Mouse (Mus musculus) lung, adult 2 months (tissue): ENCODE results near the gene Saysd1.

ENCODE experiments used
- CTCF ChIP-seq: fragments of 200-500 bp; IDR thresholded peaks from 2 replicates; pipeline ENCODE4 v1.5.1; 2011; ENCODE audit warnings: mild to moderate bottlenecking, low read length, control low read depth; ENCODE audit not compliant: insufficient read depth
- POLR2A ChIP-seq: fragments of 200-500 bp; IDR thresholded peaks from 2 replicates; pipeline ENCODE4 v1.6.1; 2011; ENCODE audit warnings: low read depth, mild to moderate bottlenecking, control low read depth, low read length, borderline replicate concordance; ENCODE audit errors: extremely low read depth

DNA sequence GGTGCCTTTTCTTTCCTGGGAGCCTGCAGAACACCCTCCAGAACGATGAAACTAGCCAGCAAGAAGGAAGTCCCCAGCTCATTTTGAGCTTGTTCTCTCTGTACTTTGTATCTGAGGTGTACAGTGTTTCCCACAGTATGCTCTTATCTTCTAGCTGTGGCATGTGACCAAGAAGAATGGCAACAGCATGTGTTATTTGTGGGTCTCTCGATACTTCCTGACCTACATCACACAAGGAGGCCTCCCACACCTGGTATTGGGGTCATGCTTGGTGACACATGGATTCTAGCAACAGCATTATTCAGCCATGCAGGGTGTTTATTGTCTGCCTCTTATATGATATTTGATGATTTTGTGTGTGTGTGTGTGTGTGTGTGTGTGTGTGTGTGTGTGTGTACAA is 96.5 kb downstream of the Saysd1 start:
- TF ChIP-seq POLR2A = no peak
- TF ChIP-seq CTCF = no peak
